Mouse (Mus musculus) stomach, embryonic 16.5 days (tissue): ENCODE measurements around the gene Gnaz. TPM values are rescaled to one million over a fixed set of nuclear protein-coding genes. Genes with fewer than 3 reads are reported as not detected.
"Not testable (repeated sequence)": the region's sequence is repeated elsewhere in the genome, so short reads cannot be mapped to it uniquely, and the experiment has no call there.

ENCODE experiments used
- ATAC-seq: fragments of 200-750 bp; cut with Nextera tagmentation; 2 replicates; pipeline ENCODE4 v1.8.0; 2017; ENCODE audit warnings: moderate number of reproducible peaks, moderate TSS enrichment; ENCODE audit not compliant: insufficient read depth, low FRiP score
- H3K27ac ChIP-seq: fragments of 300-500 bp; sonication (generic); 2 replicates; pipeline ENCODE4 v1.5.1; 2014; ENCODE audit warnings: low read length
- H3K27me3 ChIP-seq: fragments of 300-500 bp; sonication (generic); 2 replicates; pipeline ENCODE4 v1.6.1; 2014; ENCODE audit warnings: low read length, control low read depth, mixed read lengths; ENCODE audit not compliant: control insufficient read depth, insufficient read depth
- H3K36me3 ChIP-seq: fragments of 300-500 bp; sonication (generic); 2 replicates; pipeline ENCODE4 v1.6.1; 2014; ENCODE audit warnings: low read length; ENCODE audit not compliant: control insufficient read depth, insufficient read depth
- H3K4me1 ChIP-seq: fragments of 300-500 bp; sonication (generic); 2 replicates; pipeline ENCODE4 v1.6.1; 2014; ENCODE audit warnings: low read length, control low read depth, mixed read lengths; ENCODE audit not compliant: control insufficient read depth, insufficient read depth
- H3K4me2 ChIP-seq: fragments of 300-500 bp; sonication (generic); 2 replicates; pipeline ENCODE4 v1.6.1; 2014; ENCODE audit warnings: low read depth, low read length, mixed read lengths
- H3K4me3 ChIP-seq: fragments of 300-500 bp; sonication (generic); replicated peaks from 2 replicates; pipeline ENCODE4 v1.5.1; 2014; ENCODE audit warnings: mild to moderate bottlenecking, low read length
- H3K9ac ChIP-seq: fragments of 300-500 bp; sonication (generic); 2 replicates; pipeline ENCODE4 v1.6.1; 2014; ENCODE audit warnings: low read length
- H3K9me3 ChIP-seq: fragments of 300-500 bp; sonication (generic); replicated peaks from 2 replicates; pipeline ENCODE4 v1.6.1; 2016; ENCODE audit warnings: low read length, control low read depth; ENCODE audit not compliant: control insufficient read depth
- WGBS: fragments of 180-500 bp; shearing (Covaris S2); extraction: QIAGEN DNeasy Blood & Tissue Kit; methylation state at CpG from one replicate; pipeline ENCODE4 v1.1.7; 2014; 5-methylcytosine and 5-hydroxymethylcytosine counted together
- polyA plus RNA-seq: library from polyadenylated mRNA; unstranded; fragments of >200 nt; fragmentation: Nextera tagmentation; extraction: Ambion mirVana; gene quantifications from 2 replicates; pipeline ENCODE4 v1.2.1, GENCODE M21; 2015

Gnaz gene
- polyA plus RNA-seq, 1 experiment from 2014 or later: 3.4 TPM

DNA sequence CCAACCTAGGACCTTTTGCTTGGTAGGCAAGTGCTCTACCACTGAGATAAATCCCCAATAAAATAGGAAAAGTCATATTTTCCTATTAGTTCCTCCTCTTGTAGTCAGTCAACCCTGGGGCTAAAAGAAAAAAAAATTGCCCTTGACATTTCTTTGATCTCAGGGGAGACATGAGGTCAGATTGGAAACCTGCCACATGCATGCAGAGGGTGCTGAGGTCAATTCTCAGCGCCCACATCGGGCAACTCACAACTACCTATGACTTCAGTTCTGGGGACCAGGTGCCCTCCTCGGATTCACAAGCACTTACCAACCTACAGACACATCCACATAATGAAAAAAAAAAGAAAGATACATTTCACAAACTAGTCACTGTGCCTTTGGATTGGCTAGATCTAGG lies 63.3 kb downstream of the Gnaz start:
- Histone ChIP-seq H3K4me1 (0 out of 2 replicates have a peak, but pooled peaks cover 4% of the 10 kb centered on the region), H3K9me3 (no peaks in the 10 kb centered on the region), H3K4me3 (no peak overlapping the region), H3K9ac (no peak overlapping the region), H3K27ac (no peak overlapping the region), H3K36me3 (no peaks in the 10 kb centered on the region), H3K27me3 (no peaks in the 10 kb centered on the region), H3K4me2 (no peak overlapping the region)
- ATAC-seq: no peak
- 85% methylated on average over 3 of the region's 3 CpGs for WGBS

DNA sequence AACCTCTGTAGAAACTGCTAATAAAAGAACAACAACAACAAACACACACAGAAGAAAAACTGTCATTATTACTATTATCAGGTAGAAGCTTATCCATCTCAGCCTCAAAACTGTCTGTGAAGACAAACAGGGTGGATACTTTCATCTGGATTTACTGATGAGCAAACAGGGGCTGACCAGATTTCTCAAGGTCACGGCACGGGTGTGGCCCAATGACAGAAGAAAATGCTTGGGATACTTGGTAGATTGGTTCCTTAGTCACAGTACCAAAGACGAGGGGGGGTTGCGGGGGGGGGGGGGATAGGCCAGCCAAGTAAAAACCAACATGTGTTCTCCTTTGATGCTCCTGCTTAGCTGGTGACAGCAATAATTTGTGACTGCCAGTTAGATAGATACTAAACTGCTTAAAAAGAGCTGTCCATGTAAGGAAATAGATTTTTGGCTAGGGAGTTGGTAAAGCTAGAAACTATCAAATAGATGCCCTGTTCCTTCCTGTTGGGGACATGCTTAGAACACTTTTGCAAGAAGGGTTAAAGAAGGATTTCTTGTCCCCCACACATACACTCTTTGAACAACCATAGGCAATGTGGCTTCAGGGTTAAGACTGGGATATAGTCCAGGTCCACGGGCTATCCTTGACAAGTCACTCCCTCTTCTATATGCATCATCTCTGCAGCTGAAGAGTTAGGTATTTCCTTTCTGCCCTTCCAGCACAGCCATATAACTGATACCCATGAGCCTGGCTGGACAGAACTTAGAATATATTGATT lies 64.6 kb downstream of the Gnaz start:
- H3K9ac ChIP-seq: no peak overlapping the region
- H3K9me3 ChIP-seq: no peaks in the 10 kb centered on the region
- no peak overlapping the region for H3K4me2 ChIP-seq
- 0 out of 2 replicates have a peak, but pooled peaks cover 4% of the 10 kb centered on the region for H3K4me1 ChIP-seq
- H3K27ac ChIP-seq: no peak overlapping the region
- no peaks in the 10 kb centered on the region for H3K36me3 ChIP-seq
- H3K27me3 ChIP-seq: no peaks in the 10 kb centered on the region
- WGBS: 56% methylated on average over 5 of the region's 5 CpGs
- no peak for ATAC-seq
- no peak overlapping the region for H3K4me3 ChIP-seq

DNA sequence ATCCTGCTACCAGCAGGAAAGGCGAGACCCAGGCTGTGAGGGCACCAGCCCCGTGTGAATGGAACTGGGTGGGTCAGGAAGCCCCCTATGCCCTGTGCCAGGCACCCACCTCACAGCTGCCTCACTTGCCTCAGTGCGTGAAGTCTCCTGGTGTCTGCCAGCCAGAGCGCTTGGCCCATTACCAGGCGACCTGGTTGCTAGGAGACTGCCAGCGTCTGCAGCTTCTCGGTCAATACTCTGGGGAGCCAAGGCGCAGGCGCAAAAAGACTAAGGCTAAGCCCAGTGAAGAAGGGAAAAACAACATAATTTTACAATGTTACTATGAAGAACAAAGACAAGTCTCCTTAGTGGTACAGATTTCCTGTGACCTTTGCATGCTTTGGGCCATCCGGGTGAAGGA lies 65.4 kb downstream of the Gnaz start, which contains the start of gene Rsph14:
TSS of gene Rsph14 (minus strand) at position 192 of the 400 bp plus-strand sequence.
- H3K4me1 ChIP-seq: peaks cover 6% of the 10 kb centered on the region
- no peak within 1 kb of the TSS for H3K4me2 ChIP-seq
- no peaks in the 10 kb centered on the region for H3K9me3 ChIP-seq
- 33% methylated on average over 10 of the region's 10 CpGs for WGBS
- ATAC-seq: no peak
- H3K36me3 ChIP-seq: no peaks in the 10 kb centered on the region
- H3K27ac ChIP-seq: no peak within 1 kb of the TSS
- H3K4me3 ChIP-seq: no peak within 1 kb of the TSS
- H3K27me3 ChIP-seq: no peaks in the 10 kb centered on the region
- no peak within 1 kb of the TSS for H3K9ac ChIP-seq

DNA sequence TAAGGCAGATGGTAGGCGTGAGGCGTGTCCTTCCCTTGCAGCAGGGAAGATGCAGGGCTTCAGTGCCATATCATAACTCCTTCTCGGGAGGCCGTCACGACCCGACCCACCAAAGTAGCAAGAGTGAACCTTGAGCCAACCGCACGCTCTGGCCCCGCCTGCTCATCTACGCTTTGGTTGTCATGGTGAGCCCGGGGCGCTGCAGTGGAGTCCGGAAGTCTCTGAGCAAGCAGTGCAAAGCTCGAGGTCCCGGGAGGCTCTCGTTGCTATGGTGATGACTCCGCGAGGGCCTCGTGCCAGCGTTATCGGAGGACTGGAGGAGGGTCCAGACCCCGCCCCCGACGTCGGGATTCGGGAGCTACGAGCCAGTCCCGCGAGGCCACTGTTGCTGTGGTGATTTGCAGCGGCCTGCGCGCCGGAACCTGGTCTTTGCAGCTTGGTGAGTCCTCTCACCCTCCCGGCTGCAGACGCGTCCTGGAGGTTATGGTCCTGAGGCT lies 70.0 kb downstream of the Gnaz start, which contains the start of gene Rab36:
TSS of gene Rab36 (plus strand) at position 176 of the 497 bp plus-strand sequence.
- Histone ChIP-seq H3K4me2 (peak within 1 kb of the TSS; percentile 61), H3K36me3 (no peaks in the 10 kb centered on the region), H3K4me1 (peaks cover 8% of the 10 kb centered on the region), H3K27me3 (no peaks in the 10 kb centered on the region), H3K9ac (peak within 1 kb of the TSS; percentile 72), H3K4me3 (peak within 1 kb of the TSS; percentile 44), H3K9me3 (no peaks in the 10 kb centered on the region), H3K27ac (peak within 1 kb of the TSS; percentile 57)
- ATAC-seq: peak; percentile 96
- under 1% methylated on average over 36 of the region's 36 CpGs for WGBS

DNA sequence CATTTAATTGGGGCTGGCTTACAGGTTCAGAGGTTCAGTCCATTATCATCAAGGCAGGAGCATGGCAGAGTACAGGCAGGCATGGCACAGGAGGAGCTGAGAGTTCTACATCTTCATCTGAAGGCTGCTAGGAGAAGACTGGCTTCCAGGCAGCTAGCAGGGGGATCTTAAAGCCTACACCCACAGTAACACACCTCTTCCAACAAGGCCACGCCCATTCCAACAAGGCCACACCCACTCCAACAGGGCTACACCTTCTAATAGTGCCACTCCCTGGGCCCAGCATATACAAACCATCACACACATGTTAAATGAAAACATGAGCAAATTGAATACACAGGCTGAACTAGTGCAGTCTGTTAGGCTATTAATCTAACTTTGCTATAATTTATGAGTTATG lies 75.1 kb downstream of the Gnaz start:
- H3K9ac ChIP-seq, H3K27me3 ChIP-seq, H3K4me2 ChIP-seq, H3K4me3 ChIP-seq, H3K36me3 ChIP-seq, H3K27ac ChIP-seq, ATAC-seq, H3K9me3 ChIP-seq, H3K4me1 ChIP-seq: not testable (repeated sequence)
- 9% methylated on average over 1 of the region's 1 CpGs for WGBS

DNA sequence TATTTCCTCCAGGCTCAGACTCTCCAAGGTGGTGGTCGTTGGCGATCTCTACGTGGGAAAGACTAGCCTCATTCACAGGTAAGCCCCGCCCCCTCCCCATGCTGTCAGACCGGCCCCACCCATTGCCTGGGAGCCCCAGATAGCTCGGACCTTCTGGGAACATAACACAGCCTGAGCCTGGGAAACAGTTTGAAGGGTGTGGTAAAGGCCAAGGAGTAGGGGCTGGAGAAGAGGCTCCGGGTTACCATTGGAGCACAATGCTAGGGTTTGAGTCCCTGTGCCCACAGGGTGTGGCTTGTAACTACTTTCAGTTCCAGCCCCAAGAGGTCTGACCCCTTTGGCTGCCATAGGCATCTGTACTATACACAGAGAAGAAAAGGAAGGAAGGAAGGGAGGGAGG lies 77.5 kb downstream of the Gnaz start:
- peak; percentile 41; the same call in 1 of the 2 replicates for ATAC-seq
- H3K4me2 ChIP-seq: no peak overlapping the region
- no peak overlapping the region for H3K9ac ChIP-seq
- no peak overlapping the region for H3K4me3 ChIP-seq
- no peaks in the 10 kb centered on the region for H3K9me3 ChIP-seq
- H3K27ac ChIP-seq: no peak overlapping the region
- H3K36me3 ChIP-seq: no peaks in the 10 kb centered on the region
- H3K4me1 ChIP-seq: no peaks in the 10 kb centered on the region
- H3K27me3 ChIP-seq: no peaks in the 10 kb centered on the region
- 23% methylated on average over 7 of the region's 7 CpGs for WGBS

DNA sequence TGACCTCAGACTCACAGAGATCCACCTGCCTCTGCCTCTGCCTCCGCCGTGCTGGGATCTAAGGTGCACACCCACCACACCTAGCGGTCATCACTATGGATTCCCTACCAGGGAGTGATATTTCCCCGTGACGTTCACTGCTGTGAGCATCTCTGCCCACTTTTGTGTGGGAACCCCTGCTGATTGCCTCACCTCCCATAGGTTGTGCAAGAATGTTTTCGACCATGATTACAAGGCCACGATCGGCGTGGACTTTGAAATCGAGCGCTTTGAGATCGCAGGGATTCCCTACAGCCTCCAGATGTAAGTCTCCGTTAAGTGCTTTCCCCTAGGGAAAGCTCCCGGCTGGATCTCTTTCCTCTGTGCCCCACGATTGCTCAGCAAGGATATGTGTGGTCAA lies 78.9 kb downstream of the Gnaz start:
- Histone ChIP-seq H3K4me1 (no peaks in the 10 kb centered on the region), H3K9ac (no peak overlapping the region), H3K4me2 (no peak overlapping the region), H3K9me3 (no peaks in the 10 kb centered on the region), H3K27ac (no peak overlapping the region), H3K36me3 (no peaks in the 10 kb centered on the region), H3K27me3 (no peaks in the 10 kb centered on the region), H3K4me3 (no peak overlapping the region)
- no peak for ATAC-seq
- WGBS: 93% methylated on average over 15 of the region's 15 CpGs

DNA sequence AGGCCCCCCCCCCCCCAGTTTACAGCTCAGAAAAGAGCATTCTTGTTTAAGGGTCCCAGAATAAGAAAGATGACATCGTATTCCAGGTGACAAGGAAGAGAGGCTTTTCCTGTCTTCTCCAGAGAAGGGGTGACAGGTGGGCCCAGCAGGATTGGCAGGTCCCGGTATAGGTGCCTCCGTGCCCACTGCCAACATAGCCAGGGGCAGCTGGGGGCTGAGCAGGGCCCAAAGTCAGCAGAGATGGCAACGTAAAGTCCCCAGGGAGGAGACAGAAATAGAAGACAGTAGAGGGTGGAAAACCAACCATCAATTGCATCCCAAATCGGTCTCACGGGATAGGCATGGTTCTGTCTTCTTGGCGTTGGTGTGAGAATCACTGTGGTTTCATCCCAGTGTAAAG lies 81.7 kb downstream of the Gnaz start:
- no peaks in the 10 kb centered on the region for H3K9me3 ChIP-seq
- 97% methylated on average over 7 of the region's 7 CpGs for WGBS
- ATAC-seq: no peak
- H3K4me3 ChIP-seq: no peak overlapping the region
- no peaks in the 10 kb centered on the region for H3K36me3 ChIP-seq
- no peak overlapping the region for H3K27ac ChIP-seq
- no peak overlapping the region for H3K9ac ChIP-seq
- H3K27me3 ChIP-seq: no peaks in the 10 kb centered on the region
- H3K4me1 ChIP-seq: no peaks in the 10 kb centered on the region
- no peak overlapping the region for H3K4me2 ChIP-seq

DNA sequence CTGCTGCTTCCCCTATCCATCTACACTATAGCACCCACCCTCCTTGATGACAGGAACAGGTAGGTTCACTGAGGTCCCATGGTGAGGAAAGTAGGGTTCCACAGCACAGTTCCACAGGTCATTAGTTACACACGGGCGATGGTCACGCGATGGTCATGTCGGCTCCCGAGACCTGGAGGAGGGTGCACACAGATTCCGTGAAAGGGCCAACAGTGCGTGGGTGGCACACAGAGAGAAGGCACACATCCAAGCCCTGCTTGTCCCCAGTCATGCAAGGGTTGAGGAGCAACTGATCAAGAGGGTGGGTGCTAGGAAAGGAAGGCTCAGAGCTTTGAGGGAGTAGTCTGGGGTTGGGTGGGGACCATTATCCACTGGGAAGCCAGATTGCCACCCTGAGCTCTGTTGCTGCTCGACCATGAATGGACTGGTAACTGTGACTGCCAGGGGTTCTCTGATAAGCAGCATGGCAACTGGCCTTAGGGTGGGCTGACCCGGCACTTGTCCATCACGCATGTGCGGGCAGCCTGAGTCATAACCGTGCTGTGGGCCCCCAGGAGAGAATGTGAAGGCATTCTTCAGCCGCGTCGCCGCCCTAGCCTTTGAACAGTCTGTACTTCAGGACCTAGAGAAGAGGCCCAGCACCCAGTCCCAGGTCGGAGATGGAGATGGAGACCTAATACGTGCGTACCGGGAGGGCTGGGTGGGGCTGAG lies 84.5 kb downstream of the Gnaz start:
- ATAC-seq: no peak
- H3K4me1 ChIP-seq: peaks cover 4% of the 10 kb centered on the region; the same call in 1 of the 2 replicates
- no peaks in the 10 kb centered on the region for H3K9me3 ChIP-seq
- H3K27ac ChIP-seq: no peak overlapping the region
- H3K4me3 ChIP-seq: no peak overlapping the region
- H3K9ac ChIP-seq: no peak overlapping the region
- no peaks in the 10 kb centered on the region for H3K36me3 ChIP-seq
- H3K27me3 ChIP-seq: no peaks in the 10 kb centered on the region
- no peak overlapping the region for H3K4me2 ChIP-seq
- WGBS: 90% methylated on average over 21 of the region's 21 CpGs
